Mouse (Mus musculus): ENCODE measurements around the gene Xndc1. TPM values are rescaled to one million over a fixed set of nuclear protein-coding genes. Genes with fewer than 3 reads are reported as not detected.
"Not testable (repeated sequence)": the region's sequence is repeated elsewhere in the genome, so short reads cannot be mapped to it uniquely, and the experiment has no call there.

Gene Xndc1
- 2.0 TPM in 2 replicates for polyA plus RNA-seq (2012)

- no peak for TF ChIP-seq GATA1 (IDR thresholded peaks at IDR 0.05; ENCODE audit: low read length)
- Histone ChIP-seq H3K27me3 (ENCODE audit: control insufficient read depth) (no peaks in the 10 kb centered on the region), H3K36me3 (ENCODE audit: control insufficient read depth) (peaks cover 27% of the 10 kb centered on the region), H3K4me3 (replicated peaks) (peak within 1 kb of the TSS; percentile 86), H3K4me1 (ENCODE audit: control insufficient read depth) (peaks cover 52% of the 10 kb centered on the region), H3K9me3 (ENCODE audit: control insufficient read depth, low read length) (no peaks in the 10 kb centered on the region)
Measured at GRCm38 (mm10) chr7:102065046-102065891, at the start of gene Xndc1, which contains the start of the genes Rnf121 and Xntrpc. TSS of gene Xndc1 (plus strand) at chr7:102065511. TSS of gene Rnf121 (minus strand) at chr7:102065469. TSS of gene Xntrpc (plus strand) at chr7:102065713.

GRCm38 (mm10) chr7:102016936-102017335 lies 48.4 kb upstream of the Xndc1 start:
- Histone ChIP-seq H3K36me3 (ENCODE audit: control insufficient read depth) (peaks cover 98% of the 10 kb centered on the region), H3K27me3 (ENCODE audit: control insufficient read depth) (no peaks in the 10 kb centered on the region), H3K4me1 (ENCODE audit: control insufficient read depth) (peaks cover 6% of the 10 kb centered on the region; the same call in 1 of the 2 replicates), H3K4me3 (replicated peaks) (no peak overlapping the region), H3K9me3 (ENCODE audit: control insufficient read depth, low read length) (no peaks in the 10 kb centered on the region)
- TF ChIP-seq GATA1 (IDR thresholded peaks at IDR 0.05; ENCODE audit: low read length) (no peak), TAL1 (IDR thresholded peaks at IDR 0.05; ENCODE audit: low read length) (no peak)

DNA sequence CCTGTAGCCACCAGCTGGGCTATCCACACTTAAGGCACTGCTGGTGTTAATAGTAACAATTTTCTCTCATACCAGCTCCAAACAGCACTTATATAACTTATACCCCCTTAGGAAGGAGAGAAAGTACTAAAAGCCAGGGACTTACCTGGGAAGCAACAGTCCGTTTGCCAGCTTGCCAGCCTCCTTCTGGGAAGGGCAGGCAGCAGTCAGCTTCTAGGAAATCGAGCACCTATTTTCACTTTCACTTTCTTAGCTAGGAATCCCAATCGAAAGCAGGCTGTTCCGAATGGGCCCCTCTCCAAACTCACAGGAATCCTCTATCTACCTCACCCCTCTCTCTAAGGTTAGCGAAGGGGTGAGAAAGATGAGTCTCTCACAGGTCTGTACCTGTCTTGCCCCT lies 47.9 kb upstream of the Xndc1 start:
- no peak overlapping the region for H3K4me3 ChIP-seq (replicated peaks)

DNA sequence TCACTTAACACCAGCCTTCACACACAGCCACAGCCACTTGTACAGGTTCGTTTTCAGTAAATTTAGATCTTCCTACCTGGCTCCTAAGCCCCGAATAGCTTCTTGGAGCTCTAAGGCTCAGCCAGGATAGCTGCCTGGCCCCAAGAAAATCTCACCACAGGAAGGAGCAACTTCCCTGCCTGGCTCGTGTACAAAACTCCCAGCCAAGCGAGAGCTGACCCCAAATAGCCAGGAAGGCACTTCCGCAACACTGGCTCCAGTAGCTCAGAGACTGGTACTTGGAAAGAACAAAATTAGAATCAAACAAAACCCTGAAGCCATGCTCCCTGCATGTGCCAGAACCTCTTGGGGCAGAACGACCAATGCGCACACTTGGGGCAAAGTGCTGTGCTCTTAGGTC lies 47.3 kb upstream of the Xndc1 start:
- TF ChIP-seq GATA1 (IDR thresholded peaks at IDR 0.05; ENCODE audit: low read length) (no peak), TAL1 (IDR thresholded peaks at IDR 0.05; ENCODE audit: low read length) (no peak)
- peaks cover 98% of the 10 kb centered on the region for H3K36me3 ChIP-seq (ENCODE audit: control insufficient read depth)
- no peaks in the 10 kb centered on the region for H3K9me3 ChIP-seq (ENCODE audit: control insufficient read depth, low read length)
- peaks cover 6% of the 10 kb centered on the region; the same call in 1 of the 2 replicates for H3K4me1 ChIP-seq (ENCODE audit: control insufficient read depth)
- H3K27me3 ChIP-seq (ENCODE audit: control insufficient read depth): no peaks in the 10 kb centered on the region
- H3K4me3 ChIP-seq (replicated peaks): no peak overlapping the region

More for the DNA sequence above, 47.9 kb upstream of the Xndc1 start:
- no peaks in the 10 kb centered on the region for H3K27me3 ChIP-seq (ENCODE audit: control insufficient read depth)
- peaks cover 98% of the 10 kb centered on the region for H3K36me3 ChIP-seq (ENCODE audit: control insufficient read depth)
- TF ChIP-seq TAL1 (IDR thresholded peaks at IDR 0.05; ENCODE audit: low read length): no peak
- no peak for TF ChIP-seq GATA1 (IDR thresholded peaks at IDR 0.05; ENCODE audit: low read length)
- peaks cover 6% of the 10 kb centered on the region; the same call in 1 of the 2 replicates for H3K4me1 ChIP-seq (ENCODE audit: control insufficient read depth)
- no peaks in the 10 kb centered on the region for H3K9me3 ChIP-seq (ENCODE audit: control insufficient read depth, low read length)

DNA sequence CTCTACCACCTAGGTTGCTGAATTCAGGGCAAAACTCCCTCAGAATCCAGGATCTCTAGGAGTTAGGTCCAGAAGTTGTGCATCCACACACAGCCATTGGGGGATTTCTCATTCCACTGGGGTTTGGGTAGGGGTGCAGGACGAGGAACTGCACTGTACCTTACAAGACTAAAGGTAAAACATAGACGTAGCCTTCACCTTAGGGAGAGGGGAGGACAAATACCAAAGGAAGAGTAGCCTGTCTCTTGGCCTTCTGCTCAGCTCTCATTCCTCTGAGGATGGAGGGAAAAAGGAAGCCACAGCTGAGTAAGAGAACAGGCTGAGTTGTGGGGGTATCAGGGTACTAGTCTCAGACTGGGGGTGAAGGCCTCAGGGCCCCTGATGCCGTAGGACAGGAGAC lies 46.7 kb upstream of the Xndc1 start, which contains the start of gene Il18bp:
Gene Il18bp, minus strand, starts transcription at position 101 of the 400 bp plus-strand sequence.
- peaks cover 6% of the 10 kb centered on the region; the same call in 1 of the 2 replicates for H3K4me1 ChIP-seq (ENCODE audit: control insufficient read depth)
- no peaks in the 10 kb centered on the region for H3K9me3 ChIP-seq (ENCODE audit: control insufficient read depth, low read length)
- H3K4me3 ChIP-seq (replicated peaks): no peak within 1 kb of the TSS
- H3K36me3 ChIP-seq (ENCODE audit: control insufficient read depth): peaks cover 98% of the 10 kb centered on the region
- H3K27me3 ChIP-seq (ENCODE audit: control insufficient read depth): no peaks in the 10 kb centered on the region
- TF ChIP-seq TAL1 (IDR thresholded peaks at IDR 0.05; ENCODE audit: low read length) (no peak), GATA1 (IDR thresholded peaks at IDR 0.05; ENCODE audit: low read length) (no peak)

DNA sequence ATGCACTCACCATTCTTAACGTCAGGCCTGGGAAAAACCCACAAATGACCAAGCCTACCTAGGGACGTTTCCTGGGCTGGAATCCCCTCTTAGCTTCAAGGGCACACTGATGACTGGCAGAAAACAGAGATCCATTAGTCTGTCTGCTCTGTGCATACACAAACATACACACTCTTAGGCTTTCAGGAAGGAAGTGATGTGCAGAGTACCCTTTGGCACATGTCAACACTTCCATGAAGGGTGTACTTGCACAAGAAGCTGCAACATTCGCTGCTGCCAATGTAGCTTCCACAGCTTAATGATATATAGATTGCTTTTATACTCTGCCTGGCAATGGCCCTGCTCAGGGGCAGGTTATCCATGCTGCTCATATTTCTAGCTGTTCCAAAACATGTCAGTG lies 45.9 kb upstream of the Xndc1 start:
- Histone ChIP-seq H3K27me3 (ENCODE audit: control insufficient read depth) (no peaks in the 10 kb centered on the region), H3K9me3 (ENCODE audit: control insufficient read depth, low read length) (no peaks in the 10 kb centered on the region), H3K36me3 (ENCODE audit: control insufficient read depth) (peaks cover 96% of the 10 kb centered on the region), H3K4me1 (ENCODE audit: control insufficient read depth) (peaks cover 6% of the 10 kb centered on the region; the same call in 1 of the 2 replicates), H3K4me3 (replicated peaks) (no peak overlapping the region)
- TF ChIP-seq TAL1 (IDR thresholded peaks at IDR 0.05; ENCODE audit: low read length) (no peak), GATA1 (IDR thresholded peaks at IDR 0.05; ENCODE audit: low read length) (no peak)

GRCm38 (mm10) chr7:102020934-102021333 lies 44.4 kb upstream of the Xndc1 start:
- not testable (repeated sequence) for H3K27me3 ChIP-seq (ENCODE audit: control insufficient read depth); H3K4me3 ChIP-seq (replicated peaks); H3K9me3 ChIP-seq (ENCODE audit: control insufficient read depth, low read length)
- Histone ChIP-seq H3K4me1 (ENCODE audit: control insufficient read depth) (peaks cover 12% of the 10 kb centered on the region), H3K36me3 (ENCODE audit: control insufficient read depth) (peaks cover 94% of the 10 kb centered on the region)

- no peaks in the 10 kb centered on the region for H3K9me3 ChIP-seq (ENCODE audit: control insufficient read depth, low read length)
- H3K36me3 ChIP-seq (ENCODE audit: control insufficient read depth): peaks cover 85% of the 10 kb centered on the region
- H3K4me1 ChIP-seq (ENCODE audit: control insufficient read depth): peaks cover 6% of the 10 kb centered on the region
- H3K27me3 ChIP-seq (ENCODE audit: control insufficient read depth): no peaks in the 10 kb centered on the region
- TF ChIP-seq TAL1 (IDR thresholded peaks at IDR 0.05; ENCODE audit: low read length) (no peak), GATA1 (IDR thresholded peaks at IDR 0.05; ENCODE audit: low read length) (no peak)
- H3K4me3 ChIP-seq (replicated peaks): no peak overlapping the region
Measured at GRCm38 (mm10) chr7:102023821-102024220, 41.5 kb upstream of the Xndc1 start.

DNA sequence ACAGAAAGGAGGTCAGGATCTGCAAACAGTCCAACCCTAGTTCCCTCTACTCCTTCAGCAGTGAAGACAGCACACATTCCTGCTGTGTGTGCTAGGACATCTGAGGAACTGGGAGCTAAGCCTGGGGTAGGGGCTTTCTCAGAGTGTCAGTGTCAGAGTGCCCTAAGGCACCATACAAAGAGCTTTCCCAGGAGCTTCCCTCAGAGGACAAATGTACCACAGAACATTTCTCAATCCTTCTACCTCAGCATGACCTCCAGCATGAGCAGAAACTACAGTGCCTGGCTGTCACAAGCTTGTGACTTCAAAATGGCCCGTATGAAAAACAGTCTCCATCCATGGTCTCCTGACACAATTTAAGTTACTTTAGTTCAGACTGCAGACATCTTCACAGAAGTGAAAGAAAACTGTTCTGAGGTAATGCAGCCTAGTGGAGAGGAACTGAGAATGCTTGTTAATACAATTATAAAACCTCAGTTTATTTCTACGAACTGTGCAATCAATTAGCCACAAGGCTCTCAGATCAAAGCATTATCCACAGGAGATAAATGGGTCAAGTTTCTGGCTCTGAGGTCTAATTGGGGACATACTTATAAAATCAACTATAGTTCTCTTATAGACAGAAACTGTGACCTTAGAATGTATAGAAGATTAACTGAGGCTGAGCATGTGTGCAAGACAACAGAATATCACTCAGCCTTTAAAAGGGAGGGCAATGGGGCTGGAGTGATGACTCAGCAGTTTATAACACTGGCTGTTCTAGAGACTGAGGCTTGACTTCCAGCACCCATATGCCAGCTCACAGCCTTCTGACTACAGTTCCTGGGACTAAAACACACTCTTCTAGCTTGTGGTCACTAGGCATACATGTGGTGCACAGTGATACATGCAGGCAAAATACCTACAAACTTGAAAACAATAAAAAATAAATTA lies 39.9 kb upstream of the Xndc1 start:
- no peak for TF ChIP-seq TAL1 (IDR thresholded peaks at IDR 0.05; ENCODE audit: low read length)
- TF ChIP-seq GATA1 (IDR thresholded peaks at IDR 0.05; ENCODE audit: low read length): no peak
- Histone ChIP-seq H3K36me3 (ENCODE audit: control insufficient read depth) (peaks cover 81% of the 10 kb centered on the region), H3K9me3 (ENCODE audit: control insufficient read depth, low read length) (no peaks in the 10 kb centered on the region), H3K27me3 (ENCODE audit: control insufficient read depth) (no peaks in the 10 kb centered on the region), H3K4me3 (replicated peaks) (no peak overlapping the region), H3K4me1 (ENCODE audit: control insufficient read depth) (peaks cover 6% of the 10 kb centered on the region)
